Mouse (Mus musculus): ENCODE data around the gene Nr5a2.

- TF ChIP-seq CTCF (IDR thresholded peaks at IDR 0.05; ENCODE audit: low read depth) (no peak), EP300 (IDR thresholded peaks at IDR 0.05; ENCODE audit: low read depth) (no peak)
These were observed 43.6 kb upstream of the Nr5a2 start for GRCm38 (mm10) chr1:137003816-137004215.

Data from liver, postnatal 0 days (tissue).